Mouse (Mus musculus) gastrocnemius, postnatal 10 days (tissue): ENCODE measurements at regions not wholly inside any gene's neighbourhood (a gene's known extent, or its start where the extent isn't known, plus 50 kb on each side); places are given as distances from the start of the nearest gene placed in this dataset.
A peak's percentile ranks its signal among the peaks of the same experiment; 100 is the strongest.
"Not testable (repeated sequence)": the region's sequence is repeated elsewhere in the genome, so short reads cannot be mapped to it uniquely, and the experiment has no call there.

Experiments
- DNase-seq: peaks from one replicate; pipeline ENCODE4 v3.0.0; 2021; ENCODE audit warnings: mixed read lengths

GRCm38 (mm10) chr16:77835767-77836166 lies 233.9 kb upstream of the Gm11146 start:
- no peak for DNase-seq

GRCm38 (mm10) chr16:77827322-77828117 lies 225.6 kb upstream of the Gm11146 start:
- DNase-seq = peak; percentile 27

GRCm38 (mm10) chr16:77799709-77800108 lies 197.8 kb upstream of the Gm11146 start:
- DNase-seq = no peak

- no peak for DNase-seq
Observed at GRCm38 (mm10) chr16:77796926-77797325, 195.0 kb upstream of the Gm11146 start.

- DNase-seq = no peak
Observed at GRCm38 (mm10) chr16:77789652-77790051, 187.8 kb upstream of the Gm11146 start.

GRCm38 (mm10) chr16:77789206-77789605 lies 187.3 kb upstream of the Gm11146 start:
- DNase-seq = no peak

GRCm38 (mm10) chr16:77788781-77789150 lies 186.9 kb upstream of the Gm11146 start:
- no peak for DNase-seq

GRCm38 (mm10) chr16:77788041-77788780 lies 186.3 kb upstream of the Gm11146 start:
- DNase-seq = no peak

GRCm38 (mm10) chr16:77787025-77787424 lies 185.1 kb upstream of the Gm11146 start:
- no peak for DNase-seq

- DNase-seq = no peak
Observed at GRCm38 (mm10) chr16:77779019-77779418, 177.1 kb upstream of the Gm11146 start.

GRCm38 (mm10) chr16:77772075-77772474 lies 170.2 kb upstream of the Gm11146 start:
- no peak for DNase-seq

GRCm38 (mm10) chr16:77760926-77761347 lies 159.0 kb upstream of the Gm11146 start:
- peak; percentile 5 for DNase-seq

GRCm38 (mm10) chr16:77760479-77760878 lies 158.6 kb upstream of the Gm11146 start:
- DNase-seq = no peak

GRCm38 (mm10) chr16:77759997-77760396 lies 158.1 kb upstream of the Gm11146 start:
- DNase-seq = no peak

- DNase-seq = no peak
Observed at GRCm38 (mm10) chr16:77754882-77755281, 153.0 kb upstream of the Gm11146 start.

GRCm38 (mm10) chr16:77749474-77749873 lies 147.6 kb upstream of the Gm11146 start:
- DNase-seq = no peak

- no peak for DNase-seq
Observed at GRCm38 (mm10) chr16:77743838-77744237, 141.9 kb upstream of the Gm11146 start.

GRCm38 (mm10) chr16:77738821-77739220 lies 136.9 kb upstream of the Gm11146 start:
- DNase-seq = no peak

- DNase-seq = no peak
Observed at GRCm38 (mm10) chr16:77719377-77719776, 117.5 kb upstream of the Gm11146 start.

GRCm38 (mm10) chr16:77717766-77718165 lies 115.9 kb upstream of the Gm11146 start:
- not testable (repeated sequence) for DNase-seq

GRCm38 (mm10) chr16:77704726-77705125 lies 102.8 kb upstream of the Gm11146 start:
- no peak for DNase-seq

- DNase-seq = no peak
Observed at GRCm38 (mm10) chr16:77695443-77695842, 93.5 kb upstream of the Gm11146 start.

- no peak for DNase-seq
Observed at GRCm38 (mm10) chr16:77687056-77687839, 85.4 kb upstream of the Gm11146 start.
